Mouse (Mus musculus) heart, embryonic 16.5 days (tissue): ENCODE results near the gene Gpc6. TPM values are rescaled to one million over a fixed set of nuclear protein-coding genes. Genes with fewer than 3 reads are reported as not detected.

ENCODE experiments used
- ATAC-seq: fragments of 200-750 bp; cut with Nextera tagmentation; replicated peaks from 2 replicates; pipeline ENCODE4 v1.8.0; 2017; ENCODE audit warnings: moderate number of reproducible peaks; ENCODE audit not compliant: insufficient read depth, low FRiP score; ENCODE audit errors: extremely low read depth
- H3K27ac ChIP-seq: fragments of 300-500 bp; sonication (generic); 2 replicates; pipeline ENCODE4 v1.5.1; 2014; ENCODE audit warnings: mild to moderate bottlenecking, low read length, control low read depth, moderate library complexity
- H3K27me3 ChIP-seq: fragments of 300-500 bp; sonication (generic); 2 replicates; pipeline ENCODE4 v1.6.1; 2014; ENCODE audit warnings: low read length, mixed read lengths; ENCODE audit not compliant: control insufficient read depth, insufficient read depth
- H3K36me3 ChIP-seq: fragments of 300-500 bp; sonication (generic); 2 replicates; pipeline ENCODE4 v1.6.1; 2014; ENCODE audit not compliant: control insufficient read depth, insufficient read depth
- H3K4me1 ChIP-seq: fragments of 300-500 bp; sonication (generic); 2 replicates; pipeline ENCODE4 v1.6.1; 2014; ENCODE audit warnings: low read length, mixed read lengths; ENCODE audit not compliant: control insufficient read depth, insufficient read depth
- H3K4me2 ChIP-seq: fragments of 300-500 bp; sonication (generic); 2 replicates; pipeline ENCODE4 v1.6.1; 2014; ENCODE audit warnings: low read depth, mild to moderate bottlenecking, control low read depth, low read length
- H3K4me3 ChIP-seq: fragments of 300-500 bp; sonication (generic); 2 replicates; pipeline ENCODE4 v1.5.1; 2014; ENCODE audit warnings: mild to moderate bottlenecking, control low read depth, low read length
- H3K9ac ChIP-seq: fragments of 300-500 bp; sonication (generic); 2 replicates; pipeline ENCODE4 v1.6.1; 2014; ENCODE audit warnings: low read length, control low read depth
- H3K9me3 ChIP-seq: fragments of 300-500 bp; sonication (generic); replicated peaks from 2 replicates; pipeline ENCODE4 v1.6.1; 2016; ENCODE audit warnings: low read length; ENCODE audit not compliant: control insufficient read depth
- WGBS: fragments of 180-500 bp; shearing (Covaris S2); extraction: QIAGEN DNeasy Blood & Tissue Kit; methylation state at CpG from one replicate; pipeline ENCODE4 v1.1.7; 2014; 5-methylcytosine and 5-hydroxymethylcytosine counted together
- polyA plus RNA-seq: library from polyadenylated mRNA; unstranded; fragments of >200 nt; fragmentation: Nextera tagmentation; extraction: Ambion mirVana; gene quantifications from 2 replicates; pipeline ENCODE4 v1.2.1, GENCODE M21; 2015

The Gpc6 gene
- polyA plus RNA-seq, 1 experiment from 2014 or later = 15.8 TPM

DNA sequence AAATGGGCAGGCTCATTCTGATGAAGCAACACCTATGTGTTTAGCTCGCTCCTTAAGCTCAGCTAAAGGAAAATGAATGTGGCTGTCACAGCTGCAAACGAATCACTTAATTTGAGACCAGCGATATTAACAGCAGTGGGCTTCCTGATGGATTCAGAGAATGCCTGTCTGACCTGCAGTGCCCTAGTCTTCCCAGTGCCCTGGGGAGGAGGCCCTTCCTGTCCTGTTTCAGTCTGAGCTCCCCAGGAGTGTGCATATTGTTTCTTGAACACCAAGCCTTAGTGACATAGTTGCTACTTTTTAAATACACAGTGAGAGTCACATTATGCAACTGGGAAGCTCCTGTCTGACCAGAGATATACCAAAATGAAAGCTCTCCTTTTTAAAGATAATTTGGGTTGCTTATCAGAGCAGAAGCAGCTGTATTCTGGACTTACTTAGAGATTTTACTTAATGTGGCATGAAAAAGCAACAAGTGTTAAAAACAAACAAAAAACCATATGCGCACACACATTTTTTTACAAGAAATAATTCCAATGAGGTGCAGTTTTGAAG lies 451.8 kb downstream of the Gpc6 start:
- no peak overlapping the region for H3K9ac ChIP-seq
- no peak for ATAC-seq

DNA sequence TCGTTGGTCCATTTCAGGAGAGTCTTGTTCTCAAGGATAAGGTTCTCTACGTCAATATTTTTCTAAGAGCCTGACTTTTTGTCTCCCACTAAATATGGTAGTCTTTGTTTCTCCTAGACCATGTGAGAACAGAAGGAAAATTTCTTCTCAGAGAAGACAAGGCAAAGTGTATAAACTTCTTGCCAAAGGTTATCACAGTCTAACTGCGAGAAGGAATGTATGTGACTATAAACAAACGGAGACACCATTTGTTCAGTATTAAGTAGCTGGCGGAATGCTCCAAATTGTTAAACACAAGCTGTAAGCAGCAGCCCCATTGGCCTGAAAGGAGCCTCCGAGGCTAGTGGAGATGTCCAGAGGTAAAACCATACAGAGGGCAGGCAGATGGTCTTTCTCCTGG lies 454.9 kb downstream of the Gpc6 start:
- Histone ChIP-seq H3K4me3 (no peak overlapping the region), H3K27me3 (no peaks in the 10 kb centered on the region), H3K9ac (no peak overlapping the region), H3K4me2 (no peak overlapping the region), H3K36me3 (no peaks in the 10 kb centered on the region), H3K9me3 (no peaks in the 10 kb centered on the region), H3K27ac (peak overlapping the region; percentile 2; the same call in 1 of the 2 replicates), H3K4me1 (peaks cover 3% of the 10 kb centered on the region; the same call in 1 of the 2 replicates)
- WGBS = 47% methylated on average over 6 of the region's 6 CpGs
- no peak for ATAC-seq

More for the DNA sequence above, 451.8 kb downstream of the Gpc6 start:
- no peak overlapping the region for H3K4me3 ChIP-seq
- no peaks in the 10 kb centered on the region for H3K36me3 ChIP-seq
- H3K4me2 ChIP-seq = no peak overlapping the region
- H3K4me1 ChIP-seq = no peaks in the 10 kb centered on the region
- no peak overlapping the region for H3K27ac ChIP-seq
- 63% methylated on average over 4 of the region's 4 CpGs for WGBS
- H3K27me3 ChIP-seq = no peaks in the 10 kb centered on the region
- no peaks in the 10 kb centered on the region for H3K9me3 ChIP-seq

DNA sequence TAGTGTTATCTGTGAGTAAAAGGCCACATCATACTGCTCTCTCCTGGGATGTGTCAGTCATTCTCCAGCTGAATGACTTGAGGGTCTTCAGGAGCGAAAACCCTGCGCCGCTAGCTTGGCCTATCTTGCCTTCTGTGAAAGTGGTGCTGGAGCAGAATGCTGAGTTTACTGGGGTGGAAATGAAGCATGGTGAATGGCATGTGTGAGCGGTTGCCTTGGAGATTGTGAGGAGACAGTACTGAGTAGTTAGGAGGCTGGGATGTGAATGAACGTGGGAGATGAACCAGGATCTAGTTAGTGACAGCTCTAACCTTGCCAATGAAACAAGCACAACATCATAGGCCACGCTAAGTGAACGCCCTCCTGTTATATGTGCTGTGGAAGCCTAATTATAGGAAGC lies 458.1 kb downstream of the Gpc6 start:
- ATAC-seq = no peak
- Histone ChIP-seq H3K27me3 (no peaks in the 10 kb centered on the region), H3K4me2 (no peak overlapping the region), H3K36me3 (no peaks in the 10 kb centered on the region), H3K4me3 (no peak overlapping the region), H3K4me1 (peaks cover 3% of the 10 kb centered on the region; the same call in 1 of the 2 replicates), H3K9ac (no peak overlapping the region), H3K27ac (peak overlapping the region; percentile 33), H3K9me3 (no peaks in the 10 kb centered on the region)
- WGBS = 82% methylated on average over 7 of the region's 7 CpGs

DNA sequence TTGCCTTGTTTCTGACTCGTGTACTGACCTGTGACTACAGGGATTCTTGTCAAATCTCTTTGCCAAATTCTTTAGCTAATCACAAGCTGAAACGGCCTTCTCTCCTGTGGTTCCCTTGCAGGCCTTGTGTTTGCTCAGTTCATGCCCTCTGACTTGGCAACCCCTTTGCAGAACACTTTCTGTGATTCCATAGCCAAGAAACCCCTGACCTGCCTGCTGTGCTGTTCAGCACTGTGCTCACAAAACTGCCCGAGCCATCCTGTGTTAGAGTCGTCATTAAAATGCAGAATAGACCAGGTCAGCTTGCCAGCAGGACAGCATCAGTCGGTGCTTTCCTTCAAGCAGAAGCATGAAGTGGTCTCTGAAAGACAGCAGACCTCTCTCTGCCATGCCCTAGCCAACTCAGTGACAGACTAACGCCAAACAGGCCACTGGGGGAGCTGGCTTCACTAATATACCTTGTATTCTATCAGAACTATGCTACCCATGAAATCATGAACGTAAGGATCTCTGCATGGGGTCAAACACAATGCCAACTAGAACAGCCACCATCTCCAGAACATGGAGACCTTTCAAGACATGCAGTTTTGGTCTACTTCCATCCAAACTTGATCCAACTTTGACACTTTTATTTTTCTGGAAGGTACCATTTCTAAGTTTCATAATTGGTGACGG lies 459.1 kb downstream of the Gpc6 start:
- H3K27ac ChIP-seq = peak overlapping the region; percentile 24; the same call in 1 of the 2 replicates
- H3K9me3 ChIP-seq = no peaks in the 10 kb centered on the region
- ATAC-seq = peak; percentile 62; the same call in 1 of the 2 replicates
- peaks cover 3% of the 10 kb centered on the region; the same call in 1 of the 2 replicates for H3K4me1 ChIP-seq
- H3K4me3 ChIP-seq = no peak overlapping the region
- H3K4me2 ChIP-seq = no peak overlapping the region
- H3K36me3 ChIP-seq = no peaks in the 10 kb centered on the region
- 47% methylated on average over 8 of the region's 8 CpGs for WGBS
- H3K27me3 ChIP-seq = no peaks in the 10 kb centered on the region
- no peak overlapping the region for H3K9ac ChIP-seq

DNA sequence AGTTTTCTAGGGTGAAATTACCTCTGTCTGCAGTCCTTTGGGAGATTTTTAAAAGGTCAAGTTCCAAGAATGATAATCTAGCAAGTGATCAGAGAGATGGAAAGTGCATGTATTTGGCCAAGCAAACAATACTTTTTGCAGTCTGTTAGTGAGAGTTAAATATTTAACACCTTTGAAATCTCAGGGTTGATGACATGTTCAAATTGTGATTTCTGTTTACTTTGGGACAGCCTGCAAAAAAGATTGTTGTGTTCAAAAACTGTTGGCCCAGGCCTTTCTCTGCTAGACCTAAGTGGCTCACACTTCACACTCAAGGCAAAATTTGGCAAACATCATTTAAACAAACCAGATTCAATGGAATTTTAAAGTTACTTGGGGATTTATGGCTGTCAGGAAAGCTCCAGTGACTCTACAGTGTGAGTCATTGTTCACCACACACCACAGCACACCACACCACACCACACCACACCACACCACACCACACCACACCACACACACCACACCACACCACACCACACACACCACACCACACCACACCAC lies 460.7 kb downstream of the Gpc6 start:
- H3K4me1 ChIP-seq = peaks cover 3% of the 10 kb centered on the region; the same call in 1 of the 2 replicates
- ATAC-seq = no peak

DNA sequence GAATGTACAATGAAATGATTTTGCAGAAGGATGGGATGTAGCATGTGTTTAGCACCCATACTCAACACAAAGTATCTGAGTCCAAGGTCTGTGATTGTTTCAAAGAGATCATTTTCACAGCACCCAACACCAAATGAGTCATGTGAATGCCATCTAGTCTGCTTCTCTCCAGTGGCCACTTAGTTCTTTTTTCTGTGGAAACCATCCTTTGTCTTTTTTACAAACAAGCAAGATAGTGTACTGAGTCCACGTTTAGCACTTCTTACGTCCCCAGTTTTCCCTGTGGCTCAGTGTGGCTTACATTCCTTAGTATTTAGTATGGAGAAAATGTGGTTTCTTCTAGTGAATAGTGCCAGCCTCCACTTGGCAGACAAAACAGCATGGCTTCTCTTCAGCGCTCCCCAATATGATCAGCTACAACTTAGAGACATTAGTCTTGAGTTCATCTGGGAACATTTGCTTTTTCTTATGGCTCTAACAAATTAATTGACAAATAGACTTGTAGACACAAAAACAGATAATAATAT lies 465.7 kb downstream of the Gpc6 start:
- Histone ChIP-seq H3K4me2 (no peak overlapping the region), H3K4me1 (no peaks in the 10 kb centered on the region), H3K27ac (no peak overlapping the region), H3K36me3 (no peaks in the 10 kb centered on the region), H3K9me3 (no peaks in the 10 kb centered on the region), H3K27me3 (no peaks in the 10 kb centered on the region), H3K9ac (no peak overlapping the region), H3K4me3 (no peak overlapping the region)
- ATAC-seq = no peak
- WGBS = 83% methylated on average over 3 of the region's 3 CpGs

More for the DNA sequence above, 460.7 kb downstream of the Gpc6 start:
- Histone ChIP-seq H3K4me3 (no peak overlapping the region), H3K9me3 (no peaks in the 10 kb centered on the region), H3K4me2 (no peak overlapping the region), H3K27me3 (no peaks in the 10 kb centered on the region), H3K9ac (no peak overlapping the region), H3K36me3 (no peaks in the 10 kb centered on the region), H3K27ac (no peak overlapping the region)

DNA sequence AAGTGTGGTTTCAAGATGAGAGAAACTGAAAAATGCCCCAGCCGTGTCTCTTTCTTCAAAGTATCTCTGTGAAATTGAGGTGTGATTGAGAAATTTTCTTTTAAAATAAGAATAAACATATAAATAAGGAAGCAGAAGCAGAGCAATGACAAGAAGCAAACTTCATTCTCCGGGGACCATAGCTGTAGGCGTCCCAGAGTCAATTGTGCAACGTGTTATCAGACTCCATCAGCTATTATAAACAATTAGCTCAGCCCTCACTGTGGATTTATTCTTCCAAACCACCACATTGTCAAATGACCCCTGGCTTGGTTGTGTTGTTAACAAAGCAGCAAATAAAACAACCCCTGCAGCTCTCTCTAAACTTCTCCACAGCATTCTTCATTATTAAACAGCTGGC lies 466.3 kb downstream of the Gpc6 start:
- Histone ChIP-seq H3K27ac (no peak overlapping the region), H3K4me3 (no peak overlapping the region)
- ATAC-seq = no peak

DNA sequence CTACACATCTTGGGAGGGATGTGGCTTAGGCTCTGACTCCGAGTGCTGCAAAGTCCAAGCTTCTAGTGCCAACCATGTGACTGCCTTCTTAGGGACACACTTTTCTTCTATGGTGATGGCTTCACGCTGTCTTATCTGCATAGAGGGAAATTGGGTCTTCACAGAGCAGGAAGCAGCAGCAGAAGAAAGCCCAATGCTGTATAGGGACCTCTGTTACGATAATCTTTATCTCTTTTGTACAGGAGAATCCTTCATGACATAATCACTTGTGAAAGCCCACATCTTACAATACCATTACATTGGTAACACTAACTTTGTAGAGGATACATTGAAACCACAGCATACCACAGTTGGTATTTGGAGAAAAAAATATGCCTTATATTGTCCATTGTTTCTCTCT lies 472.1 kb downstream of the Gpc6 start:
- ATAC-seq = no peak
- no peak overlapping the region for H3K9ac ChIP-seq
- H3K36me3 ChIP-seq = no peaks in the 10 kb centered on the region
- H3K4me1 ChIP-seq = no peaks in the 10 kb centered on the region
- no peaks in the 10 kb centered on the region for H3K27me3 ChIP-seq
- 70% methylated on average over 3 of the region's 3 CpGs for WGBS
- H3K9me3 ChIP-seq = no peaks in the 10 kb centered on the region
- H3K4me2 ChIP-seq = no peak overlapping the region
- H3K4me3 ChIP-seq = no peak overlapping the region
- no peak overlapping the region for H3K27ac ChIP-seq

More for the DNA sequence above, 466.3 kb downstream of the Gpc6 start:
- no peaks in the 10 kb centered on the region for H3K9me3 ChIP-seq
- H3K4me2 ChIP-seq = no peak overlapping the region
- no peaks in the 10 kb centered on the region for H3K36me3 ChIP-seq
- no peaks in the 10 kb centered on the region for H3K27me3 ChIP-seq
- 52% methylated on average over 4 of the region's 4 CpGs for WGBS
- H3K9ac ChIP-seq = no peak overlapping the region
- no peaks in the 10 kb centered on the region for H3K4me1 ChIP-seq
